Mouse (Mus musculus) liver, adult (tissue): ENCODE measurements around the gene Faah.

Source experiments
- GATA4 ChIP-seq: IDR thresholded peaks from 2 replicates; pipeline ENCODE4 v1.6.1; 2014; ENCODE audit warnings: mild to moderate bottlenecking, low read length; ENCODE audit not compliant: insufficient replicate concordance

Gene Faah

DNA sequence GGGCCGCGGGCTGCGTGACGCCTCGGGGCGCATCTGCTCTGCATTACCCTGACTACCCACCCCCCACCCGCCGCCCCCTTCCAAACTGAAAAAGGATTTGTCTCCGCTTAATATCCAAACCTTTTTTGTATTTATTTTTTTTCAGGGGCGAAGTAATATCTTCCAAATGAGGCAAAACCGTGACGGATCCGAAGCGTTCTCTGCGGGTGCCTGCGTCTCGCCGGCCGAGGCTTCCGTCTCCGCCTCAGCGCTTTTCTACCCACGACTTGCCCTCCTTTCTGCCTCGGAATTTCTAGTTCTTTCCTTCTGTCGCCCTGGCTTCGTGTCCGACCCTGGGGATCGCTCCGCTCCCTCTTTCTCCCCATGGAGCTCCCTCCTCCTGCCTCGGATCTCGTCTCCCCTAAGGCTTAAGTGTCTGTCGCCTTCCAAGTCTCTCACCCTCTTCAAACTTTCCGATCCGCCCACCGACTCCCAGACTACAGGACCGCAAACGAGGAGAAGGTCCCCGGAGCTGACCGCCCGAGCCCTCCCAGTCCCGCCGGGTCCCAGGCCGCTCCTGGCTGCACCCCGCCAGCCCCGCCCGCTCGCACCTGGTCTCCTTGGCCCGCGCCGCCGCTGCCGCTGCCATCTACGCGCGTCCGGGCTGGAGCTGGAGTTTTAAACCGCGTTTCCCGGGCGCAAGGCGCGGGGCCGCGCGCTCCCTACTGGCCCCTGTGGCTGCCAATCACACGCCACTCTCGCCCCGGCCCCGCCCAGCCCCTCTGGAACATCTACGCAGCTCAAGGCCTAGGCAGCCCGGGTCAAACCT, 78.2 kb downstream of the Faah start, which contains the start of gene Dmbx1:
Gene Dmbx1, minus strand, starts transcription at position 632 of the 808 bp plus-strand sequence.
- TF ChIP-seq GATA4: no peak

DNA sequence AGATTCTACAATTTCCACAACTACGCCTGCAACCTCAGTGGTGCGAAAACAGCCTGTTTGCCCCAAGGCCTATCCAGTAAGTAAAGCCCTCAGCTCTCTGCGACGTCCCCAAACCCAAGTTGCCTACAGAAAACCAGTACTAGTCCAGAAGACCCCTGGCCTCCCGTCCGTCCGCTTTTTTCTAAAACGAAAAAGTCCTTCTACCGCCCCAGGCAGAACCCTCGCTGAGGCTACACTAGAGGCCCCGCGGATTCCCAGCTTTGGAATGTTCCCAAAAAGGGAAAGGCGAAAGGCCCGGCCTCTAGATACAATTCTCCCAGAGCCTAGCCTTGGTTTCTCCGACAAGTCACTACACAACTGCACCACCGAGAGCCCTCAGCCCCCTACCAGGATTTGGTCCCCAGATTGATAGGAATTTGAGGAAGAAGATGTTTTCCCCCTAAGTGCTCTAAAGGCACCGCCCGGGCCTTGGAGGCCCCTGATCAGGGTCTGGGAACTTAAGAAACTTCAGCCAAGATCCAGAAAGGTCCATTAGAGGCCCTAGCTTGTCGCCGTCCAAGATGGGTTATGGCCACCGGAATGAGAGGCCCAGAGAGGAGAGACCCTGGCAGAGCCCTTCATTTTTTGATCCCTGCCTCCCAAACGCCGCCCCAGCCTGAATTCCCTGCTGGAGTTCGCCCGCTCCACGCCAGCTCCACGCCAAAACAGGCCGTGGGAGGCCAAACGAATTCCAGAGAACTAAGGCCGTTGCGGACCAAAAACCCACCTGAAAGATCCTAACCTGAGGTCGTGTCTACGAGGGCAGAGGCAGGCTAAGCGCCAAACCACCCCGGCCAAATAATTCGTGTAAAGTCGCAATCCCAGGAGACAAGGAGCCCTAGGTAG, 79.2 kb downstream of the Faah start:
- TF ChIP-seq GATA4: no peak

DNA sequence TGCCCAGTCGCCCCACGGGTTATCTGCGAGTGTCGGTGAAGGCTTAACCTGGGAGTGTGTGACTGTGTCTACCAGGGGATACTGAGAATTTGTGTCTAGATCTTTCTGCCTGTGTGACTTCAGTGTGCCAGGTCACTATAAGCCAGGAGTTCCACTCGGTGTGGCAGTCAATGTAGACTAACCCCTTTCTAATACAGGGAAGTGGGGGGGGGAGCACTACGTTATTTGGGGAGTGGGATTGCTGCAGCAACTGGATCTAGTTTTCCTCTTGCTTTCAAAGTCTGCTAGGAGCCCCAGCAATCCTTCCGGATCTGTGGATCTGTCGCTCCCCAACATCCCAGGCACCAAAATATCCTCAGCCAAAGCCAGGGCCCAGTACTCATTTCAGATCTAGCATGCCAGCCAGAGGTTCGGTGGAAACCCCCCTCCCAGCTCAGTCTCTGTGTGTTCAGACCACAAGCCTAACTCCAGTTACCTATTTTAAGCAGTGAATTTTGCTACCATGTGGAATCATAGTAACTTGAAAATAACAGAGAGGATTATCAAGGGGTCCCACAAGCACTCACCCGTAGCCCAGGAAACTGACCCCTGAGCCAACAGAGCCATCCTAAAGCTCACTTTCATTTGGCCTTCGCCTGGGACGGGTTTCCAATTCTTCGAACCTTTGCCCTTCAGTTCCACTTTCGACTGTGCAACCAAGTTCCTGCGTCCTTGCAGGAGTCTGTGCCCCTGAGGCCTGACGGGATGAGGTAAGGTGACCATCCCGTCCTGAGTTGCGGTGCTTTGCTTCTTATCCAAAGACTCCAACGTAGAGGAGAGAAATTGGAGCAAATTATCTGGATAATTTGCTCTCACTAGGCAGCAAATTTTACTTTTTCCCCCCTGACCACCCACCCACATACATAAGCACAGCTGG, 80.4 kb downstream of the Faah start:
- TF ChIP-seq GATA4: no peak

DNA sequence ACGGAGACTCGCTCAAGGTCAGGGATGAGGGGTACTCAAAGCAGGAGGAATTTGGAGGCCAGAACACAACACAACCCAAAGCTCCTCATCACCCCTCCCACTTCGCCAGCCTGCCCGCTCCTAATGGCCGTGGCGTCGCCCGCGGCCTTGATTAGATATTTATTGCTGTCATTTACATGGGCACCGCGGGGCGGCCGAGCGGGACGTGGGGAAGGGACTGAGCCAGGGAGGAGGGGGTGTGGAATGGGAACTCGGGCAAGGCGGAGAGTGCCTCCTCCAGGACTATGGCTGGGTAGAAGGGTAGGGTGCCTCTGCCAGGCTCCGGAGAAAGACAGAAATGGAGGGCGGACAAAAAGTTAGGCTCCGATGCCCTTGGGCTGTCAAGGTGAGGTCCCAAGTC, 81.1 kb downstream of the Faah start:
- TF ChIP-seq GATA4: no peak

DNA sequence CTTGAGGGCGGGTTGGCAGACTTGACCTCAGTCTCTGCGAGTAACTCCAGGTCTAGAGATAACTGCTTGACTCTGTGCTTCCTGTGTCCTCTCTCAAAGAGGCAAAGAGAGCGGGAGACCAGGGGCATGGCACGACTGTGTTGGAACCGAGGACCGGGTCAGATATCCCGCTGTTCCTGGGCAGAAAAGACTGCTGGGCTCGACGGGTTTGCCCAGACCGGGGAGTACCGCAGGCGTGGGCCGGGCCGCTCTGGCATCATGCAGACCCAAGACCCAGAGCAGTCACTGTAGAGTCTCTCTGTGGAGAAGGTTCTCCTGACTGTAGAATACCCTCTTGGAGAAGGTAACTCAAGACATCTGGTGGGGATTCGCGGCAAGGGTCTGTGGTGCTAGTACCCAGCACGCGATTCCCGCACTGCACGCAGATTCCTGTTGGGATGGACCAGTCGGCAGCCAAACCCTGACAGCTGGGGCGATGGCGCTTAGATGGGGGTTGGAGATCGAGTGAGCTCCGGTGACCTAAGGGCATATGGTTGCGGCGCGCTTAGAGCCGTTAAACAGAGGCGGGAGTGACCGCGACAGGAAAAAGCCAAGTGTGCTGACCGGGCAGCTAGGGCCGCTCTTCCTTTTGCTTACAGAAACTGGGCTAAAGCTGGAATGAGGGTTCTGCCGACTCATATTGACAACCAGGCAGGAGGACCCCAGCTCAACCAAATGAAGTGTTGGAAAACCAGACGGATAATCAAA, 81.7 kb downstream of the Faah start:
- TF ChIP-seq GATA4: no peak

DNA sequence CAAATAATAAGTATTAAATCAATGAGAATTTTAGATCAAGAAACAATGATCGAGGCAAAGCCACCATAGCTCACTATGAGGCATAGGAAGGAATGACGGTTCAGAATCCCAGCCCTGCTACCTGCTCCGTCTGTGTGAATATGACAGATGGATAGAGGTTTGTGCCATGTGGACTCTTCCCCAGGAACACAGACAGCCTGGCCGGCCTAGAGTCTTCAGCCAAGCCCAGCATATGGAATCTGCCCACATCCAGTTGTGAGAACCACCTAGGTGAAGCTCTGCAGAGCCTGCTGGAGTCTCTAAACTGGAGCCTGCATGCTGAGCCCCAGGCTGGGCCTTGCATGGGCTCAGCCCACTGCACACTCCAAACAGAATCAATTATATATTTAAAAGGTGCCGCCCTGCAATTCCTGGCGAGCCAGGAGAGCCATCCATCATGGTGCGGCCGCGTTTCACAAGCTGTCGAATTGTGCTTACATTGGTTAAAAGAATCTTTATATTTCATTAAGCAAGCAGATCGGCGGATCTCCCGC, 86.1 kb downstream of the Faah start:
- TF ChIP-seq GATA4: no peak

DNA sequence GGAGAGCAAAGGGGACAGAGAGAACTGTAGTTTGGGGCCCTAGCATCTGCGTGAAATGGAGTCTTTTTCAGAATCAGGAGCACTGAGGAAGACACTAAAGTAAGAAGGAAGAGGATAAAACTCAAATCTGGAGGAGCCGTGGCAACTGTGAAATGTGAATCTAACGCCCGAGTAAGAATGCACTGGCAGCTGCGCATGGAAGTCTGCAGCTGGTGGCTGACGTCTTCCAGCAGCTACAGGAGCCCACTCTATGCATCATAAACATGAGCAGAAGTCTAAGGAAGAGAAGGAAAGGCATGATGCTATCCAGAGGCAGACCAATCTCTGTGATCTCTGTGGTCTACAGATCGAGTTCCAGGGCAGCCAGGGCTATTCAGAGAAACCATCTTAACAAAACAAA, 90.1 kb downstream of the Faah start:
- TF ChIP-seq GATA4: no peak

DNA sequence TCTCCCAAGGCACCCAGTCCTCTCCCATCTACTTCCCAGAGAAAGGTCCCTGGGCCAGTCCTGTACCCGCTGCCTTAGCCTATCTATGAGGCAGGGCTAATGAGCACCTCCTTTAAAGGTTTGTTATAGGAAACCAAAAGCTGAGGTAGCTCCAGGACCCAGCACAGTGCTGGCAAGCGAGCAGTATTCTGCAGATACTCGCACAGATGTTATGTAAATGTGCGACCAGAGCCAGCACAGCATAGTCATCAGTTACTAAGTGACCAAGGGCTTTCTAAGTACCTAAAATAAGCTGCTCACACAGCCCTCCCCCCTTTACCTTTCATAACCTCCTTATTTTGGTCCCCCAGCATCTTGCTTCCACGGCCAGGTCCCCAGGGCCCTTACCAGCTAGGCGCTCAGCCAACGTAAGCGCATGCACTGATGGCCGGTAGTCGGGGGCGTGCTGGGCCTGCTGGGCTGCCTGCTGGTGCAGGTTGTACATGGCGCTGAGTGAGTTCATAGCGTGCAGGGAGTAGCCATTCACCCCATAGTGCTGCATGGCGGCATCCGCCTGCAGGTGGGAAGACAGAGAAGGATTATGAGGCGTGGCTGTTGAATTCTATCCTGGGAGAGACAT, 94.4 kb downstream of the Faah start:
- no peak for TF ChIP-seq GATA4

DNA sequence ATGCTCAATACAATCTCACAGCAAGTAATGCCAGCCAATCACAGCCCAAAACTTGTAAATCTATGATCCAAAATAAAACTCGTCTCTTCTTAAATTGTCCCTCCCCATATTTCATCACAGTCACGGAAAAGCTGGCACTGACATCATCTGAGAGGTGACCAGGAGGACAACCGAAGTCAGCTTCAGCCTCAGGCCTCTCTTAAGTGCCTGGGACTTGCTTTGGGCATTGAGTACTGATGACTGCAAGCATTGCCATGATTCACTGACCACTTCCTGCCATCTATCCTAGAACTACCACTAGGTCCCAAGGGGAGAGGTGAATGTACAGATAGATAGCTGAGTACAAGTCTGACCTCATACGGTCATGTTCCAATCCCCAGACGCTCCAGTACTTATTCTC, 95.0 kb downstream of the Faah start:
- TF ChIP-seq GATA4: no peak

DNA sequence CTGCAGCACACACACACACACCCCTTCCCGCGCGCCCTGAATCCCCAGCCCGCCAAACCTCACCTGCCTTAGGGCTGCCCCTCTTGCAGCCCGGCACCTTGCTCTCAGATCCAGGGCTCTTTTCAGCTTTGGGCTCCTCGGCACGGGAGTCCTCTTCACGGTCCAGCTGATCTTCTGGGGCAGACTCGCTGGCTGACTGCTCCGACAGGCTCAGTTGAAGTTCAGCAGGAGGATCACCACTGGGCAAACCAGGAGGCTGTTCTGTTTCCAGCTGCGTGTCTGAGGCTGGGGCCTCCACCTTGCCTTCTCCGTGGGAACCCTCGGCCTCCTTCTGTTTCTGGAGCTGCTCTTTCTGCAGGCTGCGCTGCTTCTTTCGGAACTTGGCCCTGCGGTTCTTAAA, 97.8 kb downstream of the Faah start:
- TF ChIP-seq GATA4: no peak
